Mouse (Mus musculus) spleen, postnatal 14 days (tissue): ENCODE measurements around the gene Samd1.

Experiments
- DNase-seq, 2 experiments: peaks; one replicate each; pipeline ENCODE4 v3.0.0; 2021 to 2022; ENCODE audit warnings: low spot score in 2 of 2

The Samd1 gene

GRCm38 (mm10) chr8:84011705-84012498, 14.4 kb downstream of the Samd1 start, which contains the start of gene 2210011C24Rik:
TSS of gene 2210011C24Rik (minus strand) at chr8:84012171.
- no peak for DNase-seq

GRCm38 (mm10) chr8:84012499-84013165, 15.2 kb downstream of the Samd1 start:
- DNase-seq: no peak

GRCm38 (mm10) chr8:84015833-84016232, 18.4 kb downstream of the Samd1 start:
- no peak for DNase-seq

- DNase-seq: no peak
These were observed 22.3 kb downstream of the Samd1 start for GRCm38 (mm10) chr8:84019738-84020137.

- DNase-seq: no peak
These were observed 23.6 kb downstream of the Samd1 start, which contains the start of gene Palm3 for GRCm38 (mm10) chr8:84021096-84021495. TSS of gene Palm3 (plus strand) at chr8:84021471.

GRCm38 (mm10) chr8:84021569-84021968, 24.1 kb downstream of the Samd1 start:
- no peak for DNase-seq

GRCm38 (mm10) chr8:84023085-84023484, 25.6 kb downstream of the Samd1 start:
- DNase-seq: no peak

GRCm38 (mm10) chr8:84023631-84024030, 26.2 kb downstream of the Samd1 start:
- DNase-seq: no peak

GRCm38 (mm10) chr8:84024171-84024570, 26.7 kb downstream of the Samd1 start:
- DNase-seq: peak in 1 of 2 experiments; percentile 53

- no peak for DNase-seq
These were observed 28.4 kb downstream of the Samd1 start for GRCm38 (mm10) chr8:84025863-84026262.

GRCm38 (mm10) chr8:84027449-84027848, 30.0 kb downstream of the Samd1 start:
- peak in 1 of 2 experiments; percentile 50 for DNase-seq

GRCm38 (mm10) chr8:84029272-84029671, 31.8 kb downstream of the Samd1 start:
- no peak for DNase-seq

- no peak for DNase-seq
These were observed 35.3 kb downstream of the Samd1 start for GRCm38 (mm10) chr8:84032777-84033176.

GRCm38 (mm10) chr8:84038015-84038414, 40.5 kb downstream of the Samd1 start:
- no peak for DNase-seq

- DNase-seq: peak; percentile 49 to 70
These were observed 41.6 kb downstream of the Samd1 start for GRCm38 (mm10) chr8:84039050-84039449.

- peak; percentile 32 to 60 for DNase-seq
These were observed 44.8 kb downstream of the Samd1 start, which contains the start of gene Il27ra for GRCm38 (mm10) chr8:84042066-84042947. TSS of gene Il27ra (minus strand) at chr8:84042589.

GRCm38 (mm10) chr8:84042948-84043342, 45.5 kb downstream of the Samd1 start:
- DNase-seq: no peak

GRCm38 (mm10) chr8:84044103-84044502, 46.6 kb downstream of the Samd1 start:
- no peak for DNase-seq

- DNase-seq: no peak
These were observed 47.4 kb downstream of the Samd1 start, which contains the start of gene Rln3 for GRCm38 (mm10) chr8:84044900-84045299. TSS of gene Rln3 (minus strand) at chr8:84045000.

GRCm38 (mm10) chr8:84046505-84046904, 49.0 kb downstream of the Samd1 start:
- DNase-seq: no peak

- DNase-seq: no peak
These were observed 50.7 kb downstream of the Samd1 start for GRCm38 (mm10) chr8:84048171-84048570.
